Mouse (Mus musculus): ENCODE results near the gene Prdx4.
"Not testable (repeated sequence)": the region's sequence is repeated elsewhere in the genome, so short reads cannot be mapped to it uniquely, and the experiment has no call there.

The Prdx4 gene

GRCm38 (mm10) chrX:155340654-155341053, at the start of gene Prdx4:
Prdx4 (minus strand) TSS chrX:155340754.
- DNase-seq = no peak

GRCm38 (mm10) chrX:155376538-155376937, 36.0 kb upstream of the Prdx4 start:
- DNase-seq = peak; percentile 31 to 64

GRCm38 (mm10) chrX:155375458-155375857, 34.9 kb upstream of the Prdx4 start:
- DNase-seq = no peak

GRCm38 (mm10) chrX:155370110-155370509, 29.6 kb upstream of the Prdx4 start:
- not testable (repeated sequence) for DNase-seq

- no peak for DNase-seq
Measured at GRCm38 (mm10) chrX:155365095-155365494, 24.5 kb upstream of the Prdx4 start.

- no peak for DNase-seq
Measured at GRCm38 (mm10) chrX:155346249-155346648, 5.7 kb upstream of the Prdx4 start.

GRCm38 (mm10) chrX:155337905-155338721, 2.4 kb downstream of the Prdx4 start:
- DNase-seq = peak; percentile 75 to 85

- DNase-seq = no peak
Measured at GRCm38 (mm10) chrX:155337567-155337904, 3.0 kb downstream of the Prdx4 start.

GRCm38 (mm10) chrX:155318005-155318404, 22.5 kb downstream of the Prdx4 start:
- DNase-seq = peak; percentile 7 to 48

GRCm38 (mm10) chrX:155306390-155306789, 34.2 kb downstream of the Prdx4 start:
- DNase-seq = no peak

- no peak for DNase-seq
Measured at GRCm38 (mm10) chrX:155280427-155281044, 60.0 kb downstream of the Prdx4 start.

- DNase-seq = no peak
Measured at GRCm38 (mm10) chrX:155278483-155278882, 62.1 kb downstream of the Prdx4 start.

All from cerebellum, postnatal 25 days (tissue).